Mouse (Mus musculus): ENCODE measurements around the gene Olfr323. TPM values are rescaled to one million over a fixed set of nuclear protein-coding genes. Genes with fewer than 3 reads are reported as not detected.

Gene Olfr323
- total and polyA plus RNA-seq, 3 experiments = 0.05 TPM; not detected in 2

GRCm38 (mm10) chr11:58607030-58607429, 23.3 kb downstream of the Olfr323 start:
- Histone ChIP-seq H3K36me3 (replicated peaks) (no peaks in the 10 kb centered on the region), H3K4me3 (ENCODE audit: low read depth, low read length) (no peak overlapping the region), H3K27me3 (ENCODE audit: insufficient read depth, low read length) (peaks cover 7% of the 10 kb centered on the region; the same call in 1 of the 2 replicates), H3K4me1 (ENCODE audit: insufficient read depth, low read depth, low read length) (no peaks in the 10 kb centered on the region), H3K9me3 (replicated peaks) (no peaks in the 10 kb centered on the region)
- TF ChIP-seq TAL1 (conservative IDR thresholded peaks at IDR 0.05; ENCODE audit: low read depth, low read length) (no peak), GATA2 (IDR thresholded peaks at IDR 0.05; ENCODE audit: borderline replicate concordance, low read depth, low read length) (no peak), POLR2AphosphoS5 (IDR thresholded peaks at IDR 0.05; ENCODE audit: insufficient replicate concordance, low read depth, low read length) (no peak), GATA1 (IDR thresholded peaks at IDR 0.05; ENCODE audit: borderline replicate concordance, low read length) (no peak), CTCF (IDR thresholded peaks at IDR 0.05; ENCODE audit: low read depth, low read length) (no peak)
- DNase-seq (ENCODE audit: low spot score) = no peak
- no peak for ATAC-seq (ENCODE audit: extremely low read depth, insufficient number of reproducible peaks, low FRiP score, poor library complexity, severe bottlenecking)

- Histone ChIP-seq H3K9me3 (replicated peaks) (no peaks in the 10 kb centered on the region), H3K4me3 (ENCODE audit: low read depth, low read length) (no peak overlapping the region), H3K36me3 (replicated peaks) (no peaks in the 10 kb centered on the region), H3K4me1 (ENCODE audit: insufficient read depth, low read depth, low read length) (no peaks in the 10 kb centered on the region), H3K27me3 (ENCODE audit: insufficient read depth, low read length) (peaks cover 7% of the 10 kb centered on the region; the same call in 1 of the 2 replicates)
- TF ChIP-seq TAL1 (conservative IDR thresholded peaks at IDR 0.05; ENCODE audit: low read depth, low read length) (no peak), CTCF (IDR thresholded peaks at IDR 0.05; ENCODE audit: low read depth, low read length) (no peak), GATA2 (IDR thresholded peaks at IDR 0.05; ENCODE audit: borderline replicate concordance, low read depth, low read length) (no peak), POLR2AphosphoS5 (IDR thresholded peaks at IDR 0.05; ENCODE audit: insufficient replicate concordance, low read depth, low read length) (no peak), GATA1 (IDR thresholded peaks at IDR 0.05; ENCODE audit: borderline replicate concordance, low read length) (no peak)
- DNase-seq (ENCODE audit: low spot score) = no peak
- ATAC-seq (ENCODE audit: extremely low read depth, insufficient number of reproducible peaks, low FRiP score, poor library complexity, severe bottlenecking) = no peak
Observed at GRCm38 (mm10) chr11:58606177-58606919, 24.0 kb downstream of the Olfr323 start.

GRCm38 (mm10) chr11:58605228-58605627, 25.1 kb downstream of the Olfr323 start:
- DNase-seq (ENCODE audit: low spot score) (no peak), ATAC-seq (ENCODE audit: extremely low read depth, insufficient number of reproducible peaks, low FRiP score, poor library complexity, severe bottlenecking) (no peak)
- H3K27me3 ChIP-seq (ENCODE audit: insufficient read depth, low read length) = peaks cover 8% of the 10 kb centered on the region; the same call in 1 of the 2 replicates
- TF ChIP-seq CTCF (IDR thresholded peaks at IDR 0.05; ENCODE audit: low read depth, low read length) = no peak
- no peak for TF ChIP-seq GATA1 (IDR thresholded peaks at IDR 0.05; ENCODE audit: borderline replicate concordance, low read length)
- no peak for TF ChIP-seq GATA2 (IDR thresholded peaks at IDR 0.05; ENCODE audit: borderline replicate concordance, low read depth, low read length)
- no peak for TF ChIP-seq TAL1 (conservative IDR thresholded peaks at IDR 0.05; ENCODE audit: low read depth, low read length)
- no peak for TF ChIP-seq POLR2AphosphoS5 (IDR thresholded peaks at IDR 0.05; ENCODE audit: insufficient replicate concordance, low read depth, low read length)
- H3K9me3 ChIP-seq (replicated peaks) = no peaks in the 10 kb centered on the region
- no peaks in the 10 kb centered on the region for H3K36me3 ChIP-seq (replicated peaks)
- no peak overlapping the region for H3K4me3 ChIP-seq (ENCODE audit: low read depth, low read length)
- no peaks in the 10 kb centered on the region for H3K4me1 ChIP-seq (ENCODE audit: insufficient read depth, low read depth, low read length)

- Histone ChIP-seq H3K27me3 (ENCODE audit: insufficient read depth, low read length) (peaks cover 10% of the 10 kb centered on the region; the same call in 1 of the 2 replicates), H3K4me3 (ENCODE audit: low read depth, low read length) (no peak overlapping the region), H3K36me3 (replicated peaks) (no peaks in the 10 kb centered on the region), H3K9me3 (replicated peaks) (no peaks in the 10 kb centered on the region), H3K4me1 (ENCODE audit: insufficient read depth, low read depth, low read length) (no peaks in the 10 kb centered on the region)
- TF ChIP-seq GATA2 (IDR thresholded peaks at IDR 0.05; ENCODE audit: borderline replicate concordance, low read depth, low read length) = no peak
- no peak for TF ChIP-seq CTCF (IDR thresholded peaks at IDR 0.05; ENCODE audit: low read depth, low read length)
- DNase-seq (ENCODE audit: low spot score) = no peak
- no peak for ATAC-seq (ENCODE audit: extremely low read depth, insufficient number of reproducible peaks, low FRiP score, poor library complexity, severe bottlenecking)
Observed at GRCm38 (mm10) chr11:58604688-58605087, 25.6 kb downstream of the Olfr323 start.

- H3K9me3 ChIP-seq (replicated peaks) = no peaks in the 10 kb centered on the region
- no peak for TF ChIP-seq GATA1 (IDR thresholded peaks at IDR 0.05; ENCODE audit: borderline replicate concordance, low read length)
- TF ChIP-seq TAL1 (conservative IDR thresholded peaks at IDR 0.05; ENCODE audit: low read depth, low read length) = no peak
- TF ChIP-seq GATA2 (IDR thresholded peaks at IDR 0.05; ENCODE audit: borderline replicate concordance, low read depth, low read length) = no peak
- no peak for TF ChIP-seq POLR2AphosphoS5 (IDR thresholded peaks at IDR 0.05; ENCODE audit: insufficient replicate concordance, low read depth, low read length)
- no peak for TF ChIP-seq CTCF (IDR thresholded peaks at IDR 0.05; ENCODE audit: low read depth, low read length)
- no peak for ATAC-seq (ENCODE audit: extremely low read depth, insufficient number of reproducible peaks, low FRiP score, poor library complexity, severe bottlenecking)
- DNase-seq (ENCODE audit: low spot score) = no peak
- no peak overlapping the region for H3K4me3 ChIP-seq (ENCODE audit: low read depth, low read length)
- H3K4me1 ChIP-seq (ENCODE audit: insufficient read depth, low read depth, low read length) = no peaks in the 10 kb centered on the region
- H3K27me3 ChIP-seq (ENCODE audit: insufficient read depth, low read length) = peaks cover 10% of the 10 kb centered on the region; the same call in 1 of the 2 replicates
- H3K36me3 ChIP-seq (replicated peaks) = no peaks in the 10 kb centered on the region
Observed at GRCm38 (mm10) chr11:58602800-58603560, 27.3 kb downstream of the Olfr323 start.

GRCm38 (mm10) chr11:58602062-58602461, 28.2 kb downstream of the Olfr323 start:
- peaks cover 14% of the 10 kb centered on the region for H3K27me3 ChIP-seq (ENCODE audit: insufficient read depth, low read length)
- H3K4me1 ChIP-seq (ENCODE audit: insufficient read depth, low read depth, low read length) = no peaks in the 10 kb centered on the region
- H3K4me3 ChIP-seq (ENCODE audit: low read depth, low read length) = no peak overlapping the region
- ATAC-seq (ENCODE audit: extremely low read depth, insufficient number of reproducible peaks, low FRiP score, poor library complexity, severe bottlenecking) = no peak
- TF ChIP-seq GATA2 (IDR thresholded peaks at IDR 0.05; ENCODE audit: borderline replicate concordance, low read depth, low read length) = no peak
- no peak for TF ChIP-seq GATA1 (IDR thresholded peaks at IDR 0.05; ENCODE audit: borderline replicate concordance, low read length)
- TF ChIP-seq TAL1 (conservative IDR thresholded peaks at IDR 0.05; ENCODE audit: low read depth, low read length) = no peak
- TF ChIP-seq POLR2AphosphoS5 (IDR thresholded peaks at IDR 0.05; ENCODE audit: insufficient replicate concordance, low read depth, low read length) = no peak
- no peak for TF ChIP-seq CTCF (IDR thresholded peaks at IDR 0.05; ENCODE audit: low read depth, low read length)
- no peaks in the 10 kb centered on the region for H3K36me3 ChIP-seq (replicated peaks)
- H3K9me3 ChIP-seq (replicated peaks) = no peaks in the 10 kb centered on the region
- no peak for DNase-seq (ENCODE audit: low spot score)

All from G1E (cell line).